Mouse (Mus musculus): ENCODE results near the gene Cars2. TPM values are rescaled to one million over a fixed set of nuclear protein-coding genes. Genes with fewer than 3 reads are reported as not detected.

Gene Cars2
- polyA plus RNA-seq, 1 experiment from 2014 or later, result 35.5 TPM

- WGBS, result 77% methylated on average over 9 of the region's 9 CpGs
Observed at GRCm38 (mm10) chr8:11560220-11560619, 9.6 kb upstream of the Cars2 start.

DNA sequence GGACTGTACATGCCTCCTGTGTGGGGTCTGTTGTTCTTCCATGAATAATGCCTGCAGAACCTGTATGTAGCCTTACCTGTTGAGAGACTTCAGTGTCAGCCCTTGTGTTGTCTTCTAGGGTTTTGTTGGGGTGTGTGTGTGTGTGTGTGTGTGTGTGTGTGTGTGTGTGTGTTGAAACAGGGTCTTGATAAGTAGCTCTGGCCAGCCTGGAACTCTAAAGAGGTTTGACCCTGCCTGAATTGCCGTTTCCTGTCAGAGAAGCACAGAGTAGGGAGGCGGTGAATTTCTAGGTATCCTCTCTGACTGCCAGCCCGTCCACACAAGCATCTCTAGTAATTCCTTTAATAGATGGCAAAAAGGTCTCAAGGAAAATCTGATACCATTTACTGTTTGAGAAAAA lies 8.9 kb upstream of the Cars2 start:
- no peak overlapping the region for H3K9ac ChIP-seq (replicated peaks; ENCODE audit: low read depth, low read length)
- ATAC-seq (ENCODE audit: insufficient number of reproducible peaks, insufficient read depth, low FRiP score, low read depth), result no peak
- H3K4me2 ChIP-seq (replicated peaks; ENCODE audit: low read depth, low read length), result peak overlapping the region; percentile 68; the same call in 1 of the 2 replicates
- no peaks in the 10 kb centered on the region for H3K27me3 ChIP-seq (ENCODE audit: control insufficient read depth, insufficient read depth, low read length)
- H3K4me1 ChIP-seq (ENCODE audit: control insufficient read depth, insufficient read depth, low read length), result peaks cover 12% of the 10 kb centered on the region; the same call in 1 of the 2 replicates
- no peak overlapping the region for H3K27ac ChIP-seq (ENCODE audit: low read length)
- WGBS, result 69% methylated on average over 3 of the region's 3 CpGs
- H3K36me3 ChIP-seq (ENCODE audit: control insufficient read depth, insufficient read depth, low read length), result peaks cover 15% of the 10 kb centered on the region
- H3K9me3 ChIP-seq (ENCODE audit: control insufficient read depth, low read depth, low read length), result no peaks in the 10 kb centered on the region
- H3K4me3 ChIP-seq (ENCODE audit: low read depth, low read length), result no peak overlapping the region; the same call in 1 of the 2 replicates

More at GRCm38 (mm10) chr8:11560220-11560619, 9.6 kb upstream of the Cars2 start:
- no peak for ATAC-seq (ENCODE audit: insufficient number of reproducible peaks, insufficient read depth, low FRiP score, low read depth)
- Histone ChIP-seq H3K9me3 (ENCODE audit: control insufficient read depth, low read depth, low read length) (no peaks in the 10 kb centered on the region), H3K4me3 (ENCODE audit: low read depth, low read length) (no peak overlapping the region), H3K27ac (ENCODE audit: low read length) (no peak overlapping the region), H3K9ac (replicated peaks; ENCODE audit: low read depth, low read length) (no peak overlapping the region), H3K36me3 (ENCODE audit: control insufficient read depth, insufficient read depth, low read length) (peaks cover 15% of the 10 kb centered on the region), H3K4me1 (ENCODE audit: control insufficient read depth, insufficient read depth, low read length) (peaks cover 10% of the 10 kb centered on the region; the same call in 1 of the 2 replicates), H3K27me3 (ENCODE audit: control insufficient read depth, insufficient read depth, low read length) (no peaks in the 10 kb centered on the region), H3K4me2 (replicated peaks; ENCODE audit: low read depth, low read length) (no peak overlapping the region)

GRCm38 (mm10) chr8:11557768-11558629 lies 7.4 kb upstream of the Cars2 start:
- Histone ChIP-seq H3K9me3 (ENCODE audit: control insufficient read depth, low read depth, low read length) (no peaks in the 10 kb centered on the region), H3K9ac (replicated peaks; ENCODE audit: low read depth, low read length) (peak overlapping the region; percentile 98), H3K4me3 (ENCODE audit: low read depth, low read length) (peak overlapping the region; percentile 87), H3K36me3 (ENCODE audit: control insufficient read depth, insufficient read depth, low read length) (peaks cover 10% of the 10 kb centered on the region; the same call in 1 of the 2 replicates), H3K4me1 (ENCODE audit: control insufficient read depth, insufficient read depth, low read length) (peaks cover 19% of the 10 kb centered on the region; the same call in 1 of the 2 replicates), H3K4me2 (replicated peaks; ENCODE audit: low read depth, low read length) (peak overlapping the region; percentile 68), H3K27me3 (ENCODE audit: control insufficient read depth, insufficient read depth, low read length) (no peaks in the 10 kb centered on the region), H3K27ac (ENCODE audit: low read length) (peak overlapping the region; percentile 99)
- peak; percentile 82 for ATAC-seq (ENCODE audit: insufficient number of reproducible peaks, insufficient read depth, low FRiP score, low read depth)
- WGBS, result under 1% methylated on average over 66 of the region's 67 CpGs

- ATAC-seq (ENCODE audit: insufficient number of reproducible peaks, insufficient read depth, low FRiP score, low read depth), result no peak
- Histone ChIP-seq H3K4me3 (ENCODE audit: low read depth, low read length) (peak overlapping the region; percentile 87), H3K9me3 (ENCODE audit: control insufficient read depth, low read depth, low read length) (no peaks in the 10 kb centered on the region), H3K4me1 (ENCODE audit: control insufficient read depth, insufficient read depth, low read length) (peaks cover 19% of the 10 kb centered on the region; the same call in 1 of the 2 replicates), H3K36me3 (ENCODE audit: control insufficient read depth, insufficient read depth, low read length) (peaks cover 10% of the 10 kb centered on the region; the same call in 1 of the 2 replicates), H3K27ac (ENCODE audit: low read length) (peak overlapping the region; percentile 99), H3K27me3 (ENCODE audit: control insufficient read depth, insufficient read depth, low read length) (no peaks in the 10 kb centered on the region), H3K9ac (replicated peaks; ENCODE audit: low read depth, low read length) (peak overlapping the region; percentile 98), H3K4me2 (replicated peaks; ENCODE audit: low read depth, low read length) (peak overlapping the region; percentile 57)
- WGBS, result under 1% methylated on average over 32 of the region's 32 CpGs
Observed at GRCm38 (mm10) chr8:11557424-11557767, 6.8 kb upstream of the Cars2 start.

DNA sequence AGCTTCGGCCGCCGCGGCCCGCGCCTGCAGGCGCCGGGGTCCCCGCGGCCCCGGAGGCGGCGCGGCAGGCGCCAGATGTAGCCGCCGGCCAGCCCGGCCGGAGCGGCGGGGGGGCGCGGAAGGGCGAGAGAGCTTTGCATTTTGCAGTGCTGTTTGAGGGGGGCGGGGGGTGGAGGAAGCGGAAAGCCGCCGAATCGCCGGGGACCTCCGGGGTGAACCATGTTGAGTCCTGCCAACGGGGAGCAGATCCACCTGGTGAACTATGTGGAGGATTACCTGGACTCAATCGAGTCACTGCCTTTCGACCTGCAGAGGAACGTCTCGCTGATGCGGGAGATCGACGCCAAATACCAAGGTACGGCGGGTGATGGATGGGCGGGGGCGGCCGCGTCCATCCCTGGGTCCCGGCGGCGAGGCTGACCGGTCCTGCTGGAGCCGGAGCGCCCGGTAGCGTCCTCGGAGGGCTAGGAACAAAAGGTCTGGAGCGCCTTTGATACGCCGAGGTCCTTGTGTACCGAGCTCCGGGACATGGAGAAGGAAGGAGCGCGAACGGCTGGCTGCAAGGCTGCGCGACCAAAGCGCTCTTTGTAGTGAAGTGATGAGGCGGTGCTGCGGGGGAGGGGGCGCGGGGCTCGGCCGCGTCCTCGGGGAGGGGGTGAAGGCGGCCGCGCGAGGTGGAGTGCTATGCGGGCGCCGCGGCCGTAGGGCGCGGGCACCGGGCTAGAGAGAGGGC lies 6.3 kb upstream of the Cars2 start:
- under 1% methylated on average over 83 of the region's 85 CpGs for WGBS
- peak overlapping the region; percentile 57 for H3K4me2 ChIP-seq (replicated peaks; ENCODE audit: low read depth, low read length)
- H3K9me3 ChIP-seq (ENCODE audit: control insufficient read depth, low read depth, low read length), result no peaks in the 10 kb centered on the region

DNA sequence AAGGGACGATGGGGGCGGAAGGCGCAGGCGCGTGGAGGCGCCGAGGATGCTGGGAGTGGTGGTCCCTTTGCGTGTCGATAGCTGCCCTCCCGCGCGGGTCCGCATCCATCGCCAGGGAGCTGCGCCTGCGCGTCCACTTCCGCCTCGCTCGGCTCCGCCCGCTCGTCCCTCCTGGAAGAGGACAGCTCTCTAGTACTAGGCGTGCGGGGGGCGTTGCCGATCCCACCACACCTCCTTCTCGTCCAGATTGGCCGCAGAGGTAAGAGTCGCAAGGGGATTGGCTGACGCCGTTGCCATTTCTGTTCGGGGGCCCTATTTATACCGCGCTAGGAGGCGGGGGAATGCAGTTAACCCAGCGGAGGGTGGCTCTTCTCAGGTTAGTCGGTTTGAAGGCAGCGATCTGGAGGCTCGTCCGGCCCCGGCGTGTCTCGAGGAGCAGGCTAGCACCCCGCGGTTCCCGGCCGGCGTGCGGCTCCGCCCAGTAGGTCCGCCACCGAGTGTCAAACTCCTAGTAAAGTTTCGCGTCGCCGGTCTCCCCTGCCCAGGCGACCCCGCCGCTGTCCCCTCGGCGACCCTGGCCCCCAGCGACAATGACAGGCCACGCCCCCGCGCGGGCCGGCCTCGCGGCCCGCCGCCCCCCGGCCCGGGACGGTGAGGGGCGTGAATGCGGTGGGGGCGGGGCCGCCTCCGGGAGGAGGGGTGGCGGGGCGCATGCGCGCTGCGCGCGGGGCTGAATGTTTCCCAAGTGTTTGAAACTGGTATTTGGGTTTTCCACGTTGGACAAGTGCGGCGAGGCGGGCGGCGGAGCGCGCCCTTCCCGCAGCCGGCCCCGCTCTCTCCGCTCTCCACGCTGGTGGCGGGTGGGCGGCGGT lies 5.4 kb upstream of the Cars2 start:
- ATAC-seq (ENCODE audit: insufficient number of reproducible peaks, insufficient read depth, low FRiP score, low read depth), result peak; percentile 89
- Histone ChIP-seq H3K9me3 (ENCODE audit: control insufficient read depth, low read depth, low read length) (no peaks in the 10 kb centered on the region), H3K4me1 (ENCODE audit: control insufficient read depth, insufficient read depth, low read length) (peaks cover 23% of the 10 kb centered on the region; the same call in 1 of the 2 replicates), H3K4me2 (replicated peaks; ENCODE audit: low read depth, low read length) (peak overlapping the region; percentile 70), H3K9ac (replicated peaks; ENCODE audit: low read depth, low read length) (peak overlapping the region; percentile 98), H3K4me3 (ENCODE audit: low read depth, low read length) (peak overlapping the region; percentile 87), H3K27me3 (ENCODE audit: control insufficient read depth, insufficient read depth, low read length) (no peaks in the 10 kb centered on the region), H3K27ac (ENCODE audit: low read length) (peak overlapping the region; percentile 99), H3K36me3 (ENCODE audit: control insufficient read depth, insufficient read depth, low read length) (no peaks in the 10 kb centered on the region)
- WGBS, result under 1% methylated on average over 100 of the region's 103 CpGs

More for the DNA sequence above, 6.3 kb upstream of the Cars2 start:
- Histone ChIP-seq H3K36me3 (ENCODE audit: control insufficient read depth, insufficient read depth, low read length) (peaks cover 7% of the 10 kb centered on the region; the same call in 1 of the 2 replicates), H3K27ac (ENCODE audit: low read length) (peak overlapping the region; percentile 99), H3K4me1 (ENCODE audit: control insufficient read depth, insufficient read depth, low read length) (peaks cover 19% of the 10 kb centered on the region; the same call in 1 of the 2 replicates), H3K27me3 (ENCODE audit: control insufficient read depth, insufficient read depth, low read length) (no peaks in the 10 kb centered on the region), H3K9ac (replicated peaks; ENCODE audit: low read depth, low read length) (peak overlapping the region; percentile 98), H3K4me3 (ENCODE audit: low read depth, low read length) (peak overlapping the region; percentile 87)
- no peak for ATAC-seq (ENCODE audit: insufficient number of reproducible peaks, insufficient read depth, low FRiP score, low read depth)

DNA sequence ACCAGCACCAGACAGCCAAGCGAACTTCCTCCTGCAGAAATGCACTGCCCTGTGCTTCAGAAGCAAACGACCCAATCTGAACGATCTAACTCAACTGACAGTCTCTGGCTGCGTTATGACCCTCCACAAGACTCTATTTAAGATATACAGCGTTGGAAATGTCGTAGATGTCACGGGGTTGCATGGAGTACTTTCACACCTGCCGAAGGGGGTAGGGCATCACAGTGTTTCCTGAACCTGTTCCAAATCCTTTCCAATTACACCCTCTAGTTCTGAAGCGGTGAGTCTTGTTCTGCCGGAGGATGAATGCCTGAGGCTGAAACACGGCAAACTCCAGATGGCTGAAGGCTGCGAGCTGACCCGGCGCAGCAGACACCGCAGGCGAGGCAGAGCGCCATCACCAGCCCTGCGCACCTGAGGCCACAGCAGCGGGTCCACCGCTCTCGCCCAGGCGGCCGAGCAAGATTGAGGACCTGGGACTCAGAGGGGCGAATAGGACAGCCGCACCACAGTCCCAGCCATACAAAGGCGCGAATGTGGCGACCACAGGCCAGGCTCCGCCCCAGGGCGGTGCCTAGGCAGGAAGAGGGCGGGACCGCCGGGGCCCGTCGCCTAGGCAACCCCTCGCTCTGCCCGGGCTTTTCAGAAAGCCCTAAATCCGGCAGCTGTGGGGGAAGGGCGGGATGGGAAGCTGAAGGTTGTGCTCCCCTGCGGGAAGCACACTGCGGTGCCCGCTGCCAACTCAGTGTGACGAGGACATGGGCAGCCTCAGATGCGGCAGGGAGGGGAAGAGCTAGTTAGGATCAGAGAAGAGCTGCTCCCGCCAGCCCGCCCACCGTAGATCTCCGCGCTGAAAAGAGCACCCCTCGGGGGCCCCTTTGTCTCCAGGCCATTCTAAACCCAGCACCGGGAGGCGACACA lies 4.5 kb upstream of the Cars2 start, which contains the start of gene Ing1:
TSS of gene Ing1 (plus strand) at position 773 of the 921 bp plus-strand sequence.
- Histone ChIP-seq H3K27me3 (ENCODE audit: control insufficient read depth, insufficient read depth, low read length) (no peaks in the 10 kb centered on the region), H3K9me3 (ENCODE audit: control insufficient read depth, low read depth, low read length) (no peaks in the 10 kb centered on the region), H3K4me1 (ENCODE audit: control insufficient read depth, insufficient read depth, low read length) (peaks cover 25% of the 10 kb centered on the region; the same call in 1 of the 2 replicates), H3K9ac (replicated peaks; ENCODE audit: low read depth, low read length) (peak within 1 kb of the TSS; percentile 98), H3K27ac (ENCODE audit: low read length) (peak within 1 kb of the TSS; percentile 99), H3K4me3 (ENCODE audit: low read depth, low read length) (peak within 1 kb of the TSS; percentile 87), H3K36me3 (ENCODE audit: control insufficient read depth, insufficient read depth, low read length) (no peaks in the 10 kb centered on the region), H3K4me2 (replicated peaks; ENCODE audit: low read depth, low read length) (peak within 1 kb of the TSS; percentile 70)
- WGBS, result under 1% methylated on average over 52 of the region's 52 CpGs
- ATAC-seq (ENCODE audit: insufficient number of reproducible peaks, insufficient read depth, low FRiP score, low read depth), result peak; percentile 74

All from stomach, embryonic 14.5 days (tissue).